Mouse (Mus musculus) thymus, postnatal 25 days (tissue): Measurements from ENCODE around the gene B3gntl1.

Source experiments
- DNase-seq: peaks from one replicate; pipeline ENCODE4 v3.0.0; 2022

B3gntl1 gene

GRCm38 (mm10) chr11:121641501-121642145 lies 31.3 kb downstream of the B3gntl1 start:
- DNase-seq: no peak

- DNase-seq: no peak
Observed at GRCm38 (mm10) chr11:121636646-121637045, 36.3 kb downstream of the B3gntl1 start.

DNA sequence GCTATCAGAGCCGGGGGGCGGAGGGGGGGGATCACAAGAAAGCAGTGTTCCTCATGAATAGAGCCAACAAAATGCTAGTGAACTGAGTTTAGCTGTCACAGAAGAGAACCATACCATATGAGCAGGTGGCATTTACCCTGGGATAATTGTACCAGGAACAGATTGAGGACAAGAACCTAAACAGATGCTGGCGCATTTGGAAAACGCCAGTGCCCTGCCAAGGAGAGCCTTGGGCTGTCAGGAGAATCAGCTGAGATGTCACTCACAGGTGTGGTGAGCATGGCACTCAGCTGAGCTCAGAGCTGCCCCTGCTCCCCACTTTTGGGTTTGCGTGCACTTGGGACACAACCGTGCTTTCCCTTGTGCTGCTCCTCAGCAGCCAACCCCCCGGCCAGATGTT lies 41.5 kb downstream of the B3gntl1 start:
- no peak for DNase-seq

DNA sequence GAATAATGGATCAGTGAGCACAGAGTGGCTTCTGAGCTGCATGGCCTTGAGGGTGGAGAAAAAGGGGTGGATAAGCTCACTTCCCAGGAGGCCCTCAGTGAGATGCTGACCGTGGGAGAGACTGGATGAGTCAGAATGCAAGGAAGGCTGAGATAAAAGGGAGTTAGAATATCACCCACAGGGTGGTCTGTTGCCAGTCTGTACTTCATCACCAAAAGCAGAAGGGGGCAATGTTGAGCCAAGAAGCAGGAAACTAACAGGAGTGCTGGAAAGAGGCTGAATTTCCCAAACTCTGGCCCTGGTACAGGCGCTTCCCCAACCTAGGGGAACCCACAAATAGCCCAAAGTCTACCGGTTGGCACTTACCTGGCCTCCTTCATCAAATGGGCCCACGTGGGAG lies 42.5 kb downstream of the B3gntl1 start:
- DNase-seq: no peak

GRCm38 (mm10) chr11:121629529-121629928 lies 43.4 kb downstream of the B3gntl1 start:
- DNase-seq: no peak

GRCm38 (mm10) chr11:121627521-121627920 lies 45.4 kb downstream of the B3gntl1 start:
- DNase-seq: no peak

DNA sequence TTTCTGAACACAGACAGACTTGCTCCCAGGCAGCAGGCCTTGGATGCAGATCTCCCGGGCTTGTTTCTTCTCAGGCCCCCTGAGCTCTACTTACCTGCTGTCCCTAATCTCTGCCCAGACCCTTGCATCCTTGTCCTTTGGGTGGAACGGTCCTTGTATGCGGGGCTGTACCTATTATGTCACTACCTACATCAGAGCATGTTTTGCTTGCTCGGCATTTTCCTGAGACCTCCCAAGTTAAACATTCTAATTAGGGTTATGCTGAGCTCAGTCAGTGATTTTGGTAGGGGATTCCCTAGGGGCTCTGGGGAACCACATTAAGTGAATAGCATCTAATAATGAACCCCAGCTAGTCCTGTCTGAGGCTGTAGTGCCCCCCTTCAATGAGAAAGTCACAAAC lies 47.9 kb downstream of the B3gntl1 start:
- no peak for DNase-seq

- DNase-seq: no peak
Observed at GRCm38 (mm10) chr11:121617371-121617770, 55.6 kb downstream of the B3gntl1 start.

DNA sequence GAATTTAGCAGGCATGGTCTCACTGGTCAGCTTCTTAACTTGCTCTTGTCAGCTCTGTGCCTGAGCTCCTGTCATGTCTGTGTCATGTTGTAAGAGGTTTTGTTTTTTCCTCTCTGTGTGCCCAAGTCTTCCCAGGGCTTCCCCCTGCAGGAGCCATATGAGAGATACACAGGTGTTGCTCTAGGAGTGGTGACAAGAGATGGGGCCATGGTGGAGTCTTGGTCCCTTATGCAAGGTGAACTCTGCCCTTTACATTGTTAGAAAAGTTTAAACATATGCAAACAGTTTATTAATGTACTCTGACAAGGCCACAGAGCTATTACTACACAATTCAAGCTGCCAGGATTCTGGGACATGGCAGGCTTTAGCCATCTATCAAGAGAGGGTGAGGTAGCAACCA lies 56.5 kb downstream of the B3gntl1 start:
- no peak for DNase-seq

DNA sequence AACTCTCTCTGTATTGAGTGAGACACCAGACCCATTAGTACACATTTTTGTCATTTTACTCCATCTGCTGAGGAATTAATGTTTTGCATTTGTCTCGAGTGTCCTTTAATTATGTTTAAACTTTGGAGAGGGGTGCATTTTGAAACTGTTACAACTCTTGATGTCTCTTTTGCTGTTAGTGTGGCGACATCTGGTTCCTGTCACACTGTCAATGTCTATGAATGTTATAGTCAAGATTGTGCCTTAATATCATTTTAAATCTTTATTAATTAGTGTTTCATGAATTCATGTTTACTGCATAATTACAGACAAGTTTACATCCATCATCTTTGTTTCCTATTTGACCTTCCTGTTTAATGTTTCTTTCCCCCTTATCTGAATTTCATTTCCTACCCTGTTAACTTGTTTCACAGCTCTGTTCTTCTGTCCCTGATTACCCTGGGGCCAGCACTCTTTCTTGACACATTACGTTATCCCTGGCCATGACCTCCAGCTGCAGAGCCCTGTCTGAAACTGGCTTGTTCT lies 56.9 kb downstream of the B3gntl1 start:
- no peak for DNase-seq

DNA sequence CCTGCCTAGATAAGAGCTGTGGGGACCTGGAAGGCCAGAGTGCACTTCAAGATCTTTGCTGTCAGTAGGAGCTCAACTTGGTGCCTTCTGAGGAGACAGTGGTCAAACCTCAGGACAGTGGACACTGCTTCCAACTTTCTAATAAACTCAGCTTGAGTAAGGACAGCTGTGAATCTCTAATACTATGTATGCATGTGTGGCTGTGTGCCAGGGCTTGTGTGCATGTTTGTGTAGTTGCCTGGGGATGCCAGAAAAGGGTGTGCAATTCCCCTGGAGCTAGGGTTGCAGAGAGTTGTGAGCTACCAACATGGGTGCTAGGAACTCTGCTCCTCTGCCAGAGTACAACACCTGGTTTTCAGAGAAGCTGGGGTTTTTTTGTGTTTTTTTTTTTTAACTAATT lies 62.0 kb downstream of the B3gntl1 start:
- no peak for DNase-seq

- no peak for DNase-seq
Observed at GRCm38 (mm10) chr11:121605604-121606003, 67.3 kb downstream of the B3gntl1 start.

DNA sequence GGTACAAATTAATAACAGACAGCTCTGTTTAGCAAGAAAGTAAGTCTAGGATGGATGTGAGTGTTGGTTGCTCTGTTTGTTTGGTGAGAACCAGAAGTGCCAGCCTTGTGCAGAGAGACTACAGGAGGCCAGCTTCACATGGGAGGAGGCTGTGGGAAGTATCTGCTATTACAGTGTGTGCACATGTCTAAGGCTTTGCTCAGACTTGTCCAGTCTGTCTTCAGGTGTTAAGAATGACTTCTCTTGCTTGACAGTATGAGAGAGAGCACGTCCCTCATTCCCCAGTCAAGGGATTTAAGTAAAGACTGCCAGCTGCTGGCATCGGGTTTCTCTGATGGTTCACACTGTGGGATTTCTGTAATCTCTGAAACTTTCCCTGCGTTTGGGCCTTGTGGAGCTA lies 71.5 kb downstream of the B3gntl1 start:
- DNase-seq: no peak

DNA sequence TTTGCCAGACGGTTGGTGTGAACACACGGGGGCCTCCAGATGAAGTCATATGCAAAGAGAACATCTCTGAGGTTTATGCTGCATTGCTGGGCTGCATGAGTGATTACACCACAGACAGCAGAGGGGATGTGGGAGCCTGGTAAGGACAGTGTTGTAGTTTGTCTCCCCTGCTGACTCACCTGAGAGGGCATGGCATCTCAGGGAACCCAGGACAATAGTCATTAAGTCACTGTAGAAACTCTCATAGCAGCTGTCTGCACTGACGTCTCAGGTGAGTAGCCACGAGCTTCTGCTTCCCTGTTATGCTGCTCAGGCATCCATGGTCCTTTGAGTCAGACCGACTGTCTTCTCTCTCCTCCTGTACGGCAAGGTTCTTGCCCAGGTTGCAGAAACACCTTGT lies 75.7 kb downstream of the B3gntl1 start:
- DNase-seq: no peak

GRCm38 (mm10) chr11:121581856-121582255 lies 91.1 kb downstream of the B3gntl1 start:
- DNase-seq: no peak
